Mouse (Mus musculus): ENCODE results near the gene Hist1h2bf. TPM values are rescaled to one million over a fixed set of nuclear protein-coding genes. Genes with fewer than 3 reads are reported as not detected.
"Not testable (repeated sequence)": the region's sequence is repeated elsewhere in the genome, so short reads cannot be mapped to it uniquely, and the experiment has no call there.

Gene Hist1h2bf
- polyA plus RNA-seq, 1 experiment: 12.9 TPM

GRCm38 (mm10) chr13:23551931-23552914, 21.8 kb downstream of the Hist1h2bf start:
- TF ChIP-seq GATA1 (IDR thresholded peaks at IDR 0.05; ENCODE audit: low read length): no peak

- TF ChIP-seq GATA1 (IDR thresholded peaks at IDR 0.05; ENCODE audit: low read length): not testable (repeated sequence)
These were observed 22.7 kb downstream of the Hist1h2bf start, which contains the start of gene Hist1h4f for GRCm38 (mm10) chr13:23551146-23551834. Hist1h4f (minus strand) TSS chr13:23551648.

GRCm38 (mm10) chr13:23550761-23551145, 23.2 kb downstream of the Hist1h2bf start:
- no peak for TF ChIP-seq GATA1 (IDR thresholded peaks at IDR 0.05; ENCODE audit: low read length)

- peak; percentile 32 for TF ChIP-seq GATA1 (IDR thresholded peaks at IDR 0.05; ENCODE audit: low read length)
These were observed 27.3 kb downstream of the Hist1h2bf start for GRCm38 (mm10) chr13:23546694-23547093.

GRCm38 (mm10) chr13:23543965-23544786, 29.8 kb downstream of the Hist1h2bf start, which contains the start of gene Hist1h3f:
Hist1h3f (plus strand) TSS chr13:23544052.
- no peak for TF ChIP-seq GATA1 (IDR thresholded peaks at IDR 0.05; ENCODE audit: low read length)

- TF ChIP-seq GATA1 (IDR thresholded peaks at IDR 0.05; ENCODE audit: low read length): not testable (repeated sequence)
These were observed 30.9 kb downstream of the Hist1h2bf start, which contains the start of gene Hist1h2bh for GRCm38 (mm10) chr13:23542999-23543607. Hist1h2bh (minus strand) TSS chr13:23543392.

GRCm38 (mm10) chr13:23541497-23541896, 32.5 kb downstream of the Hist1h2bf start:
- no peak for TF ChIP-seq GATA1 (IDR thresholded peaks at IDR 0.05; ENCODE audit: low read length)

- TF ChIP-seq GATA1 (IDR thresholded peaks at IDR 0.05; ENCODE audit: low read length): no peak
These were observed 35.7 kb downstream of the Hist1h2bf start for GRCm38 (mm10) chr13:23538249-23538648.

- TF ChIP-seq GATA1 (IDR thresholded peaks at IDR 0.05; ENCODE audit: low read length): no peak
These were observed 36.8 kb downstream of the Hist1h2bf start for GRCm38 (mm10) chr13:23537006-23537710.

- TF ChIP-seq GATA1 (IDR thresholded peaks at IDR 0.05; ENCODE audit: low read length): no peak
These were observed 37.7 kb downstream of the Hist1h2bf start for GRCm38 (mm10) chr13:23536076-23536822.

GRCm38 (mm10) chr13:23535137-23536075, 38.6 kb downstream of the Hist1h2bf start, which contains the start of gene Hist1h3g:
Hist1h3g (plus strand) TSS chr13:23535422.
- TF ChIP-seq GATA1 (IDR thresholded peaks at IDR 0.05; ENCODE audit: low read length): not testable (repeated sequence)
